Mouse (Mus musculus) urinary bladder, postnatal 4 days (tissue): ENCODE measurements around the gene Gm21627.
"Not testable (repeated sequence)": the region's sequence is repeated elsewhere in the genome, so short reads cannot be mapped to it uniquely, and the experiment has no call there.

ENCODE experiments used
- DNase-seq, 2 experiments: peaks; one replicate each; pipeline ENCODE4 v3.0.0; 2021 to 2022; ENCODE audit warnings: low spot score in 2 of 2

Gm21627 gene

GRCm38 (mm10) chrY:63228127-63228526 lies at the start of gene Gm21627:
Gene Gm21627 (plus strand): TSS chrY:63228427.
- not testable (repeated sequence) for DNase-seq
